Mouse (Mus musculus) heart, adult 11 months (tissue): Measurements from ENCODE around the gene Acss2.
A peak's percentile ranks its signal among the peaks of the same experiment; 100 is the strongest.
"Not testable (repeated sequence)": the region's sequence is repeated elsewhere in the genome, so short reads cannot be mapped to it uniquely, and the experiment has no call there.

Experiments used
- DNase-seq: peaks from one replicate; pipeline ENCODE4 v3.0.0; 2022

The Acss2 gene

DNA sequence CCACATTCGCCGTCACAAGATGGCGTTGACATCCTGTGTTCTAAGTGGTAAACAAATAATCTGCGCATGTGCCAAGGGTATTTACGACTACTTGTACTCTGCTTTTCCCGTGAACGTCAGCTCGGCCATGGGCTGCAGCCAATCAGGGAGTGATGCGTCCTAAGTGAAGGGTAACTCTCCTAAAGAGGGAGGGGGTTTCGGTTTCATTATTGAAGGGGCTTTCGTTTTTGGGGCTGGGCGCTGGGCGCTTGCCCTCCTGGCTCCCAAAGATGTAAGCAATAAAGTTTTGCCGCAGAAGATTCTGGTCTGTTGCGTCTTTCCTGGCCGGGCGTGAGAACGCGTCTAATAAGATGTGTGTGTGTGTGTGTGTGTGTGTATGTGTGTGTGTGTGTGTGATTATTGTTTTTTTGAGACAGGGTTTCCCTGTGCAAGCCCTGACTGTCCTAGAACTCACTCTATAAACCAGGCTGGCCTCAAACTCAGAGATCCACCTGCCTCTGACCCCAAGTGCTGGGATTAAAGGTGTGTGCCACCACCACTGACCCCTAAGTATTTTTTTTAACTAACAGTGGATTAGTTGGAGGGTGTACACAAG, 20.8 kb downstream of the Acss2 start:
- DNase-seq, result not testable (repeated sequence)

DNA sequence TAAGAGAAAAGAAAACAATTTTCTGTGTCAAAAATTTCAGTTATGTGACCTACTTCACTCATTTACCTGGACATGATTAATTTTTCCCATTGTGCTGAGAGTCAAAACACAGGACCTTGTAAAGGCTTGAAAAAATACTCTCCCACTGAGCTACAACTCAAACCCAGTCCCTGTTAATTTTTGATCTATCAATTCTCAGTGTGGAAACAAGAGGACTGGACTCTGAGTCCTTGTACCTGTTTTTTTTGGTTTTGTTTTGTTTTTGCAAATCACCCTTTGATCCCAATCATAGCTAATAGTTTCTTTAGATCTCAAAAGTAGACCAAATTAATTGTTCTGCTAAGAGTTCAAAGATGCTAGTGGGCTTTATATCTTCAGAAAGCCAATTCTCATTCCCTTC, 21.9 kb downstream of the Acss2 start:
- no peak for DNase-seq

DNA sequence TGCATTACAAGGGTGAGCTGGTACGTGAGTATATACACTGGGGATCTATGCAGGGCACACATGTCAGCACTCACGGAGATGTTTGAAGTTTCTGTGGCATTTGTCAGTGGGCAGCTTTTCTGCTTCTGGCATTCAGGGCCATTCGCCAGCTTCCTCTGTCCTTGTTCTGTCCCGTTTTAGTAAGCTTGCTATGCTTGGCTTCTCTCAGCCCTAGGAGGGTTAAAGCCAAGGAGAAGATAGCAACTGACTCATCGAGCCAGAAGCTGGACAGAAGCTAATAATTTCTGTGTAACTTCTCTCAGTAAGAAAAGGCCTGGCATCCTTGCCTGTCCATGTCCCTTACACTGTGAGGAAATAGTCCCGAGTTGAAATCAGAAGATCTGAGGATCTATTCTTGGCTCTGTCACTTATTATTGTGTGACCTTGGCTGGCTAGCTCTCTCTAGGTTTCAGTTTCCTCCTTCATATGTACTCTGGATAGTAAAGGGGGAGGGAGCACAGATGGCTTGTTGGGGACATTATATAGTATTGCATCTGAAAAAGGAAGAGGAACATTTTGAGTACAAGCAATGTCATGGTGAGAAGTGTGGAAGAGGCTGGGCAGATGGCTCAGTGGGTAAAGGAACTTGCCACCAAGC, 23.2 kb downstream of the Acss2 start:
- peak; percentile 94 for DNase-seq

DNA sequence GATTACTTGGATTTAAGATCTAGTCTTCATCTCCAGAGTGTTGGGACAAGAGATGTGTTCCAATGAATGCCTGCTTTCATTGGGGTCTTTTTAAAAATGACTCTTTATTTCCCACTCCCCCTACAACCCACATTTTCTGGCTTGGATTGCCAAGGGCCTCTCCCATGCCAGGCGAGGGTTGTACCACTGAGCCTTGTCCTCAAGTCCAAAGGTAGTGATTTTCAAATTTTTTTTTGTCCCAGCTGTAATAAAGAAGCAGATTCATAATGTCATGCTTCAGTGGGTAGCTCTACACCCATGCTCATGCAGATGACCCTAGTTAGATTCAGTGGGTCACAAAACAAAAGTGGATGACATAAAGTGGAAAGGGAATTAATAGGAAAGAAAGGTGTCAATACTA, 29.2 kb downstream of the Acss2 start:
- DNase-seq, result no peak

DNA sequence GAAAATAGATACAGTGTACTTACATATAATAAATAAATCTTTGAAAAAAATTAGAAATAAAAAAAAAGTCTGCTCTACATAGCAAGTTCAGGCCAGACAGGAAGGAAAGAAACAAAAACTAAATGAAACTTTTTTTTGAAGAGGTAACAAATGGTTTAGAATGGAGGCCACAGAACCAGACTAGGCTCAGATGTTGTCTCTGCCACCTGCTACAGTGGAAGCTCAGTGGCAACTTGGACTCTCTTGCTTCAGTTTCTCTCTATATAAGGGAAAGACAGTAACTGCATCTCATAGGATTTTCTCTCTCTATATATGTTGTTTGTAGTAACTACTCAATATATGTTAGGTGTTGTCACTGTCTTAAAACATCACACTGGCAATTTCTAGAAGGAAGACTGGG, 34.6 kb downstream of the Acss2 start:
- DNase-seq, result no peak

DNA sequence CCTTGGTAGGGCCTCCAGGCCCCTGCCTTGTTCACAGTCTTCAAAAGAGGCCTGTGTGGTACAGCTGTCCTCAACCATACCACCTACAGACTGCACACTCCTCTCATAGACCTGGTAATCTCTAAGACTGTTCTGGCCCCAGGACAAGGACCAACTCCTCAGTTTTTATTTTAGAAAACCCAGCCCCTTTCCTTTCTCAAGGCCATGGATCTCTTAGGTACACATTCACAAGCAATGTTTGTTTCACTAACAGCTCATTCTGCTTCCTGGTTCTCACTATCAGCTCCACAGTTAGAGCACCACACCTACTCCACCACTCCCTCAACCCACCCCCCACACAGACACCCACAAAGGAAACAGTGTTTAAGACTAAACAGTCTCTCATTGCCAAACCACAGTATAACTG, 35.2 kb downstream of the Acss2 start:
- DNase-seq, result peak; percentile 50

DNA sequence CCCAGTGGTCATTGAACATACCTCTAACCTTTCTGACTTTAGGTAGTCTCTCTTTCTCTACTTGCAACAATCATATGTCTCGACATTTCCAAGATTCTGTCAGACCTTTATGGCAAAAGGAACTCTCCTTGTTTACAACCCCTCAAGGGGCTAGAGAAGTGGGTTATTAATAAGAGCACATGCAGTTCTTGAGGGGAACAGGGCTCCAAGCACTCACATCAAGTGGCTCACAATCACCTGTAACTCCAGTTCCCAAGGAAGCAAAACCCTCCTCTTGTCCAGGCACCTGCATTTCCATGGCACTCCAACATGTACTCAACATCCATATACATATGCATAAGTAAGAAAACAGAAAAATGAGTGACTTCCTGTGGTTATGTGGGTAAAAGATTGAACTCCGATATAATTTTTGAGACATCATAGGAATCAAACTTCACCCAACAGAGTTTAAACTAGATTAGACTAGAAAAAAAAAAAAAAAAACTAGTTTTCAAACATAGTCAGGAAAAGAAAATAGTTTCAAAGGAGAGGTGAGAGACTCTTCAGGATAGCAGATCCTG, 36.8 kb downstream of the Acss2 start:
- no peak for DNase-seq

DNA sequence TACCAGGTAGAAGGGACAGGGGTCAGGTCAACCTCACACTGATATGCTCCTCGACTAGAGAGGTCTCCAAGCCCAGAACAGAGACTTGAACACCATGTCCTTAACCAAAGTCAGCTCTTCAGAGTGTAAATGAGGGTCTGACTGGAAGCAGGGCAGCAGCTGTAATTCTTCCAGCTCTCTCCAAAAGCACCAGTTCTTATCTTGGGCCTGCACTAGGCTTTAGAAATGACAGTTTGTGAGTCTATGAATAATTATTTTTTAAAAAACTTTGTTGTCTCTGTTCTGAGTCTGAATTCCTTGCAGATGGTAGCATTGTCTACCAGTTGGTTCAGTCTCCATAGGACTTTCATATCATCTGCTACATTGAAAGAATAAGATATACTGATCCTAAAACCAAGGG, 44.5 kb downstream of the Acss2 start:
- no peak for DNase-seq

DNA sequence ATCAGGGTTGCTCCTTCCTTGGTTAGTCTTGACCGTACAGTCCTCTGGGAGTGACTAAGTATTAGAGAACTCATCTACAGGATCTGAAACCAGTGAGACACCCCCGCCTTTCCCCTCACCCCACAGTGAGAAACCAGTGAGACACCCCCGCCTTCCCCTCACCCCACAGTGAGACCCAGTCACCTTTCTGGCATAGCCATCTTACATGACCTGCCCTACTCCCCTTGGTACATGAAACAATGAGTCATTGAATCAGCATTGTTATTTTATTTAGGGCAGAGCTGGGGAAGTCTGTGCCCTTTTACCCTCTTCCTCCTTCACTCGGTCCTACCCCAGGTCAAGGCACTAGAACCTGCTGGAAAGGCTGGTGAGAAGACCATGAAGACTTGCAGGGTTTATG, 45.2 kb downstream of the Acss2 start:
- DNase-seq, result peak; percentile 79

DNA sequence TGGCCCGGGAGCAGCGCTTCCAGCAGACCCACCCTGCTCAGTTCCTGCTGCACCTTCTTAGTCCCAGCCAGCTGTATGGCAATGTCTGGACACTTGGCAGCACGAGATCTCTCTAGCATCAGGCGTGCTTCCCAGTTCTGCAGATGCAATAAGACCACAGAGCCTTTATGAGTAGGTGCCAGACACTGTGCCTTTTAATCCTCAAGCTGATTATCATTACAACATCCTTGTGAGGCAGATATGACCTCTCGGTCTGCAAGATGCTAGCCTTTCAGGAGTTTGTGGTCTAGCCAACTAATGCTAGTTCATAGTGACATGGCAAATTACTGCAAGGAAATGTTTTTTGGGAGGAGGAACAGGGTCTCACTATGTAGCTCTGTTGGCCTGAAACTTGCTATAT, 50.0 kb downstream of the Acss2 start:
- DNase-seq, result peak; percentile 50

DNA sequence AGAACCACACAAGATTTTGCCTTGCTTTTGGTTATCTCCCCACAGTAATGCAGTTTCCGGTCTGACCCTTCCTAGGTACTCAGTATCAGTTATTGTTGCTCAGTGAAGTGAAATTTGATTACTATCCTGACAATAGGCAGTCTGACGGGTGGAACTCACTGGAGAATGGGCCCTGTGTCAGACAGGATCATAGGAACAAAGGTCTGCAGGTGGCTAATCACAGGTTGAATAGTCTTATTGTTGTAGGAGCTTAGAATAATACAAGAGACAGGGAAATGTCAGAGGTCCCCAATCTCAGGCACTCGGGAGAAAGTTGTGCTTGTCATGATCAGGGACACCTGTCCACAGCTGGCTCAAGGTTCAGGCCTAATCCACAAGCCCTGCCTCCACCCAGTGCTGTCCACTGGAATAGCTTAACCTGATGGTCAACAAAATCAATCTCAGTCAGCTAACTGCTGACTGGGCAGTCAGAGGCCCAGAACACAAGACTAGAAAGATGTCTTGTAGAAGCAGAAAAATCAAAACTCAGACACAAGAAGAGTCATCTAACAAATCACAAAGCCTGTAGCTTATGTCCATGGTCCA, 51.6 kb downstream of the Acss2 start:
- peak; percentile 34 for DNase-seq

DNA sequence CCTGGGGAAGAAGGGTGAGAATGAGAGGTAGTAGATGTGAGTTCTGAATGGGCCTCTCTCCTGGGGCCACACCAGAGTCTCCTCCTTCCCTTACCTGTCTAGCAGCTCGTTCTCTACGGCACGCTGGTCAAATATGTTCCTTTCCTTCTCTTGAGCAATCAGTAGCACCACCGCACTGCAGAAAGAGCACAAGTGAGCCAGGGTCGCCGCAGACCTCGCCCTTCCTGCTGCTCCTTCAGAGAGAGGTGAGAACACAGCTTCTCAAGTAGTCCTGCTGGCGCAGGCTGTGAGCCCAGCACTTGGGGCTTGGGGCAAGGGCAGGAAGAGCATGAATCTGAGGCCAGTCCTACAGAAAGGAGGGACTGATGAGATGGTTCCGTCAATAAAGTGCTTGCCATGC, 55.3 kb downstream of the Acss2 start:
- no peak for DNase-seq

DNA sequence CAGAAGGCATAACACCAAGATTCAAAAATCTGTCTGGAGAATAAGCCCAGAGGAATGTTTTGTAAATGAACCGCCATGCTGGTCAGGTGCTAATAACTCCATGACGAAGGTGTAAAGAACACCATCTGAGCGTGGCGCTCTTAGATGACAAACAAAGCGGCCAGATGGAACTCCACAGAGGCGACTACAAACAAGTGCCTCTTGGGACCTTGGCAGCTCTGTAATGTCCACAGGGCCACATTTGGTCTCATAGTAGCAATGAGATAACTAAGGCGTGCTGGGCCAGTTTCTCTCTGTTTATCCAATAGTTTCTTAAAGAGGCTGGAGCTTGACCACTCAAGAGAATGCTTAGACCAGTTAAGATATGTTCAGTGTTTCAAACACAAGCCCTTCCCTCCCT, 56.2 kb downstream of the Acss2 start:
- DNase-seq, result no peak

DNA sequence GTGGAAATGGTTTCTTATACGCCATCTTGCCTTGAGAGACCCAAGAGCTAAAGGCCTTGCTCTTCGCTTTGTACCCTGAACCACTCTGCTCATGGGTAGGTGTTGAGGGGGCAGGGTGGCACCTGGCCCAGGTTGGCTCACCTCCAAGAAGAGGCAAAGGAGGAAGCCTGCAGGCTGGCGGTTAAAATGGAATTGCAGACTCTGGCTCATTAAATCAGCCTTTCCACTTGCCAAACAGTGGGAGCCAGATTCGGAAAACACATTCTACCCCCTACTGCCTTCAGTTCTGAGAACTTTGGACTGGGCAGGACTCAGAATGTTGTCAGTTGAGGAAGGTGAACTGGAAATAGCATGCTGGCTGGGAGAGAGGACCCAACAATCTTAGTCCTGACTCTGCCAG, 57.0 kb downstream of the Acss2 start:
- no peak for DNase-seq

DNA sequence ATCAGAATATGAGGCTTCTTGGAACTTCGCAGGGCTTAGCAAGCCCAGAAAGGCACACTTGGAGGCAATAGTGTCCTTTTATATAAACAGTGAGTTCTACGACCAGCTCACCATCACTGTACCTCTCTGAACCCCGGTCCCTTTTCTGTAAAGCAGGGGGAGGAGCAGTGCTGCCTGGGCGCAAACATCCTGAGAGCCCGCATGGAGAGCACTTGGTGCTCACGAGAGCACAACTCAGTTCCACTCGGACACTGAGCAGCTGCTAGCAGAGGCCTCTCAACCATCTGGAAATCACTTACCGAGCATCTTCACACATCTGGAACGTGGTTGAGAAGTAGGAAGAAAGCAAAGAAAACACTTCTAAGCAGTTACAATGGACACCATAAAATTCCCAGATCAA, 58.9 kb downstream of the Acss2 start:
- DNase-seq, result peak; percentile 42

DNA sequence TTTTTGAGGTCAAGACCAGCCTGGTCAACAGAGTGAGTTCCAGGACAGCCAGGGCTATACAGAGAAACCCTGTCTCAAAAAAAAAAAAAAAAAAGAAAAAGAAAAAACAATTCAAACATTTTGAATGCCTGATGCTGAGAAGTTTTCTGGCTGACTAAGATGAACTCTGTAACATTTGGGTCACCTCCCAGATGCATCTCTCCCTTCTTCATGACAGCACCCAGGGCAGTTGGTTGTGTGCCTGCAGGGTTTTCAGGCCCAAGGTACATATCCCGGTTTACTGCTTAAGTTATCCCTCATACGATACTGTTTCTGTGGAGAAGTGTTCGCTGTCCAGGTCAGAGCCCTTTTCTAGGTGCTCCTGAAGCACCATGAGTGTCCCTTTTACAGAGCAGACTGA, 62.6 kb downstream of the Acss2 start:
- DNase-seq, result no peak

DNA sequence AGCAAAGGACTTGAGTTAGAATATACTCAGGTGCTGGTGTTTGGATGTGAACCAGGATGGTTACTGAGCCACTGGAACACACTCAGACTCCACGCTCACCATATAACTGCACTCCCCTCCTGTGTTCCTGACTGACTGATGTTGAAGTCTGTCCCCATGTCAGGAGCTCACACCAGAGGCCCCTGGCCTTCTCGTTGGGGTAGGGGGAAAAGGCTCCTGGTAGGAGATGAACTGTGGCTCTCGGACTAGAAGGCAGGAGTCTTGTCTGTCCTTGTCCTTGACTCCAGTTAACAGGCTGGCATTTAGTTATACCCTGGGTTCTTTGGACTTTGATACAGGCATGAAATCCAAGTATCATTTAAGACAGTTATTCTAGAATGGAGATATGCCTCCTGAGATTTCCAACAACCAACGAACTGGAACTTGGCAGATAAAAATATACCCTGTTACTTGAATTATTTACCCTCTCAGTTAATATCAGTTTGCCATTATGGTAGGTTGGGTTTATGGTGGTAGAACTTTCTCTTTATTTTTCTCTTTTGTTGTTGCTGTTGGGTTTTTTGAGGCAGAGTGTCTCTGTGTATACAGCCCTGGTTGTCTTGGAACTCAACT, 64.7 kb downstream of the Acss2 start:
- DNase-seq, result no peak

DNA sequence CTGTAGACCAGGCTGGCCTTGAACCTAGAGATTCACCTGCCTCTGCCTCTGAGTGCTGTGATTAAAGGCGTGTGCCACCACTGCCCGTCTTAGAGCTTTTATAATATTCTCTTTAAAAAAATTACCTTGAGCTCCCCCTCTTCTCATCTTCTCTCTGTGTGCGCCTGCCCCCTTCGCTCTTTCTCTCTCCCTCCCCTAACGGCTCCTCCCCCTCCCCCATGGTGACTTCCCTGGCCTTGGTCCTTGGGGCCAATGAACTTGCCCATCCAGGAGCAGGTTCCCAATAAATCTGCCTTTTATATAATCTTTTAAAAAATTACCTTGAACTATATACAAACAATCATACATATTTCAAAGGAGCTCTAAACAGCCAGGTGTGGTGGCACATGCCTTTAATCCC, 65.2 kb downstream of the Acss2 start:
- DNase-seq, result no peak

DNA sequence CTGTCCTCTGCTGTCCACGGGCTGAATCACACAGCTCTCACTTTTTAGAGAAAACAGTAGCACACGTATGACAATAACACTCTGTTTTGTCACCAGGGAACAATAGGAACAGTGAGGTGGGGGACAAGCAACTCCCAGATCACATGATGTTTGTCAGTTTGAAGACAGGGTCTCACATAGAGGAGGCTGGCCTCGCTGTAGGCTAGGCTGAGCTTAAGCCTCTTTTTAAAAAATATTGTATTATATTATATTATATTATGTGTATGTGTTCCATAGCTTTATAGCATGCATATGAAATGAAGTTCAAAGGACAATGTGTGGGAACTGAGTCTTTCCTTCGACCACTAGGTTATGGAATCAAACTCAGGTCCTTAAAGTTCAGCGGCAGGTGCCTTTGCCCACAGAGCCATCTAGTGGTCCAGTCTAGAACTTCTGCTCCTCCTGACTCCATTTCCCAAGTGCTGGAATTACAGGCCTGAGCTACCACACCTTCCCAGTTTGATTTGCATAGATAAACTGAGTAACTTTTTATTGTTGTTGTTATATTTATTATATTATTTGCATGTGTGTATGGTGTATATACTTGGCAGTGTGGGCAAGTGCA, 66.3 kb downstream of the Acss2 start:
- no peak for DNase-seq

DNA sequence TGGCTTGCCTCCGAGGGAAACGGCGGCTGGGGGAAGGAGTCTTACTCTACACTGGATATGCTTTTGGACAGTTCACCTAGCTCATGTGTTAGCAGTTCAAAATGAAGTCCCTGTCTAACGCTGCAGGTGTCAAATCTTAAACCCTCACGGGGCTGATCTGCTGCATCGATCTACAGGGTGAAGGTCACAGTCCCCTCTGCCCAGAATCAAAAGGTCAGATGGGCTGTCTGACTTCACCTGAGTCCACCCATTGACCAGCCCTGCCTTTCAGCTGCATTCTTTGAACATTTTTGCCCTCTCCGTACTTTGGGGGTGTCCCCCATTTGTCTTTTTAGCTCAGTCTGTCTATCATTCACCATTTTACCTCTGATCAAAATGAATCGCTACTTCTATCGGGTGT, 67.3 kb downstream of the Acss2 start:
- DNase-seq, result no peak

DNA sequence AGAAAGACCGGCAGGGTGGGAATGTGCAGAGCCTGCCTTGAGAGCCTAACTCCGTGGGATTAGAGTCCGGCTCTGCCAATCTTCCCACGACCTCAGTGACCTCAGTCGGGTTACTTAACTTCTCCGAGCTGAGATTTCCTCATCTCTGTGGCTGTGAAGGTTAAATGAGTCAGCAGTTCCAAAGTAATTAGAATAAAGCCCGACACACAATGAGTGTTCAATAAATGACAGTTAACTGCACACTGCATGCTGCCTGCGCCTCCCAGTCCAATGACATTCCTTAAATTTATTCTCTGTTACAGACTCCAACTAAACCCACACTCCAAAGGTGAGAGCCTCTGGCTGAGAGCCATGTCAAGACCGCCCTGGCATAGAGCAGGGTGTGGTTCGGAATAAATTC, 67.7 kb downstream of the Acss2 start:
- DNase-seq, result no peak

DNA sequence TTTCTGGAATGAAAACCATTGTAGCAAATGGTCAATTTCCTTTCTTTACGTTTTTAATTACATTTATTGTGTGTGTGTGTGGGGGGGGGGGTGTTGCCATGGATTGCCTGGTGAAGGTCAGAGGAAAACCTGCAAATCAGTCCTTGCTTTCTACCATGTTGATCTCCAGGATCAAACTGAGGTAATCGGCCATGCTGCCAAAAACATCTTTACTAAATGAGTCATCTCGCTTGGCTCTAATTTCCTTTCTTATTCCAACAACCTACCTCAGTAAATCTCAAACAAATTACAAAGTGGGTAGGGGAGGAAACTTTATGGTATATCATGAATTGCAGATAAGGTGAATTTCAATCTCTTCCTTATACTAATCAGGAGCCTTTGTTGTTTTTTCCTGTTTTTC, 70.4 kb downstream of the Acss2 start:
- DNase-seq, result no peak

DNA sequence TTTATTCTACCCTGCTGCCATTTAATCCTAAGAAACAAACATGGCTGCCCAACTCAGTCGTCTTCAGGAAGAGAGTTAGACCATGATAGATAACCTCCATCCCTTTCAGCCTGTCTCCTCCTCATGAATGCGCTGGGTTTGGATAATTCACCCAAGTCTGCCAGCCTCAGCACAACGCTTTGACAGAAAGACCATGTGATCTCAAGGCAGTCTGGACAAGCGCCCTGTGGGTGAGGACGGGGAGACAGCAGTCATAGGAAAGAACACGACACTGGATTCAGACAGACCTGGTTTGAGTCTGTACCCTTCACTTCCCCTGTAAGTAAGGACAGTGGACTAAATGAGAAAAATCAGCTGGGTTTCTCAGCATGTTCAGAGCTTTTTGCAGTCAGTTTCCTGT, 71.8 kb downstream of the Acss2 start:
- DNase-seq, result no peak

DNA sequence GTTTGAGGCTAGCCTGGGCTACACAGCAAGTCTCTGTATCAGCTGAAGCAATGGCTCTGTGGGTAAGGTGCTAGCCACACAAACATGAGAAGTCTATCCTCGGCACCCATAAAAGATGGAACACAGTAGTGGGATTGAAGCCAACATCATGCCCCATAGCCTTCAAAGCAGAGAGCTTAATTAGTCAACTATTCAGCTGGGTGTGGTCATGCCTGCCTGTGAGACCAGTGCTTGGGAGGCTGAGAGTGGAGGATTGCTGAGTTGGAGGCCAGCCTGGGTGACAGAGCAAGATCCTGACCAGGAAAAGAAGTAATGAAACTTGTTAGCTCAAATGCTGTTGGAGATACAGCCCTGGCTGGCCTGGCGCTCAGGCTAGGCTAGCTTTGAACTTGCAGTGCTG, 73.1 kb downstream of the Acss2 start:
- DNase-seq, result no peak
